Mouse (Mus musculus): ENCODE results near the gene Prm1.

Gene Prm1

GRCm38 (mm10) chr16:10782377-10783151 lies 23.1 kb downstream of the Prm1 start:
- no peak for DNase-seq (ENCODE audit: low spot score)

- DNase-seq (ENCODE audit: low spot score): no peak
These were observed 23.7 kb downstream of the Prm1 start for GRCm38 (mm10) chr16:10781862-10782371.

DNA sequence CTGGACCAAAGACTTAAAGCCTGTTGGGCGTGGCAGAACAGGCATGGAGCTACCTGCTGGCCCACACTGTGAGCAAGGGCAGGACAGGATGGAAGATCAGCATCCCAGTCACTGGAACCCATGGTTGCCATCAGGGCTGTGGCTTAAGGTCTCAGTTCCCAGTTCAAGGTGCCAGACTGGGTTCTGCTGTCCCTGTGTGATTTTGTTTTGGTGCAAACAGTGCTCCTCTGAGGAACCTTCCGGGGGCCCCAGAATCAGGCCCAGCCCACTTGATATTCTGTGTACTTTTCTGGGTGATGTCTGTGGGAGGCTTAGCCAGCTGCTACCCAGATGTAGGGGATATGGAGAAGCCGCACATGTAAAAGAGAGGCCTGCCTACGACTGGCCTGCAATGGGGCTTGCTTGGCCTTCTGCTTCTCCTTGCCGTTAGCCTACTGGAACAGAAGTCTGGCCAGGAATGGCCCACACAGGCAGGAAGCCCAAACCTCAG lies 25.0 kb downstream of the Prm1 start:
- DNase-seq (ENCODE audit: low spot score): no peak

GRCm38 (mm10) chr16:10777579-10778160 lies 28.0 kb downstream of the Prm1 start:
- DNase-seq (ENCODE audit: low spot score): no peak

DNA sequence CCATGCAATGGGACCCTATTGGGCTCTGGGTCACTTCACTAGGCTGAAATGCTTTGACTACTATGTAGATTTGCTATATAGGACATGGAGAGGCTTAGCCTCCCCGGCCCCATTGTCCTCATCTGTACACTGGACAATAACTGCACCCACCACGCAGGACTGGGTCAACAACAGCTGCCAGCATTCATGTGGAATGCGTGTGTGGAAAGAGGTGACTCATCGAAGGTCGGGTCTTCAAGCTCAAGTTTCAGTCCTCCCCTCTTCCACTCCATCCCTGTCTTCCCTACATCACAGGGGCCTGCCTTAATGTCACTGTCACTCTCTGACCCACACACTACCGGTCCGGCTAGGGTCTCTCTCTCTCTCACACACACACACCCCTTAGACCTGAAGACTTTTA lies 29.3 kb downstream of the Prm1 start:
- DNase-seq (ENCODE audit: low spot score): no peak

- no peak for DNase-seq (ENCODE audit: low spot score)
These were observed 30.9 kb downstream of the Prm1 start for GRCm38 (mm10) chr16:10774726-10775125.

DNA sequence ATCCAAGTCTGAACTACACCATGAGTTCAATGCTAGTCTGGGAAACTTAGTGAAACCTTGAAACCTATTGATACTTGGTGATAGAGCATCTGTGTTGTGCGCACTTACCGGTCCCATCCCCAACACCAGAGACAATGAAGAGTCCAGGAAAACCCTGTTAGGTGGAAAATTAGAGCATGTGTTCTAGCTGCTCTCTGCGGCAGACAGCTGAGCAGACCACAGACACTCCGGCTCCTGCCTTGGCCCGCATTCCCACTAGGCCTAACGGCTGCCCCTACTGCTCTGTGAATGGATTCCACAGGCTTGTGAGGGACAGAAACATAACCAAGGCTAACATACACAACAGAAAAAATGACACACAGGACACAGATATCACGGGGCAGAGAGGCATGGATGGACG lies 32.1 kb downstream of the Prm1 start:
- no peak for DNase-seq (ENCODE audit: low spot score)

DNA sequence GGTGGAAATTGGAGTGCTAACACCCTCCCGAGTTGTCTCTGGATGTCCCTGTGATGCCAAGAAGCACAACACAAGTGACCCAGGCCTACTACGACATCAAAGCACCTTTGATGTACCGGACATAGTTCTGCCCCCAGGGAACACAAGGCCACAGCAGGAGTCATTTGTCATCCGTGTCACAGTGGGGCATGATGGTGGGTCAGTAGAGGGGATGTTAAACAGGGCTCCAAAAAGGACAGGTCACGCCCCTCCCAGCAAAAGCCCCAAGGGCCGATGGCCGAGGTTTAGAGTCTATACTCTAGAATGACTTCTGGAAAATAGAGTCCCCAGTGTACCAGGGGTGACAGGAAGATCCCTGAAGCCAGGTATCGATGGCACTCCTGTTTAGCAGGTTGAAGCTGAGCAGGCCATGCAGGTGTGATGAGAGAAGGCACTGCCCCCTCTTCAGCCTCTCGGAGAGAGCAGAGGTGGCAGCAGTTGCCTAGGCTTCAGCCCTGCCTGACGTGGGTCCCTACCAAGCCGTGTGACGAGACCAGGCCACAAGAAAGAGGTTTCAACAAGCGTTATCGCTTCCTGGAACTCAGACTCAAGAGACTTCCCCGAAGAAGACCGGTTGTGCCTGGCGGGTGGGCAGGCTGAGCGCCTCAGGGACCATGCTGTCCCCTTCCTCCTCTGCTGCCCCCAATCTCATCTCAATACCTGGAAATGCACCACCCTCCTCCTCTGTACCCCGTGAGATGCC lies 33.7 kb downstream of the Prm1 start:
- peak; percentile 45 for DNase-seq (ENCODE audit: low spot score)

DNA sequence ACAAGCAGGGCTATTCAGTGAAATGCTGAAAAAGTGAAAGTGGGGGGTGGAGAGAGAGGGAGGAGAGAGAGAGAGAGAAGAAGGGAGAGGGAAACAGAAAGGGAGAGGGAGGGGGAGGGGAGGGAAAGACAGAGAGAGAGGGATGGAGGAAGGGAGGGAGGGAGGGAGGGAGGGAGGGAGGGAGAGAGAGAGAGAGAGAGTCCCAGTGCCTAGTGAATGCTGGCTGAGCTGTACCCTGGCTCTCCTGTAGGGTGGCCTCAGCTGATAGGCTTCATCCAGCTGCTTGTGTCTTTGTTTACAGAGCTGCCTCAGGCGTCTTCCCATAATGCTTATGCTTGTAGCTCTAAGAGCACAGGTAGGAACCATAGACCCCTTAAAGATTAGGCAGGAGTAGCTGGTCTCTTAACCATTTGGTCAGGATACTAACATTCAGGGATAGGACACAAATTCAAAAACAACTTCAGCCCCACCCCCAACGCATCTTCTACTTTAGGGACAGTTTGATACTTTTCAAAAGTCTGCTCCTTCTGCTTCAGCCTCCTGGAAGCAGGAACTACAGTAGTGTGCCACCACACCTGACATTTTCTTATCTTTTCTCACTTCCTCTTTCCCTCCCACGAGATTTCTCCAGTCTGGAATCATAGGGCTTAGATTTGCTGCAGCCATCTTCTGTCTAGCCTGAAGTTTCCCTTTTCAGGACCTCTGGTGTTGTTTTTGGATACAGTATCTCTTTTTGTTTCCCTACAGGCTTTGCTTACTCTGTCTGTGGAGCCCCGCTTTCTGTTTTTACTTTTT lies 34.9 kb downstream of the Prm1 start:
- no peak for DNase-seq (ENCODE audit: low spot score)

GRCm38 (mm10) chr16:10769661-10770060 lies 36.0 kb downstream of the Prm1 start:
- no peak for DNase-seq (ENCODE audit: low spot score)

DNA sequence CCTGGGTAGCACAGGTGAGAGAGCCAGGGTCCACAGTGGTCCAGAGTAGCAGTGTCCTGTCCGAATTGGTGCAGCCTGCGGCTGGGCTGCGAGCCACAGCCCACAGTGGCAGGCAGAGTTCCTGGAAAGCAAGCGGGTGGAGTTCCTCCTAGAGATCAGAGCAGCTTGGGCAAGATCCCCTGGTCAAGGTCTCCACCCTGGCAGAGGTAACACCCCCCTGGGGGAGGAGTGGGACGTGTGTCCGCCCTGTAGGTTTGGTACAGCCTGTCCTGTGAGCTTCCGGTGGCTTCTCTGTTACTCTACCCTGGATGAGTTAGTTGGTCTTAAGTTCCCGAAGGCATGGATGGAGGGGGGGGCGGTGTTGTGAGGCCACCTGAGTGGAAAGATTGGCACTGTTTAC lies 36.8 kb downstream of the Prm1 start:
- no peak for DNase-seq (ENCODE audit: low spot score)

DNA sequence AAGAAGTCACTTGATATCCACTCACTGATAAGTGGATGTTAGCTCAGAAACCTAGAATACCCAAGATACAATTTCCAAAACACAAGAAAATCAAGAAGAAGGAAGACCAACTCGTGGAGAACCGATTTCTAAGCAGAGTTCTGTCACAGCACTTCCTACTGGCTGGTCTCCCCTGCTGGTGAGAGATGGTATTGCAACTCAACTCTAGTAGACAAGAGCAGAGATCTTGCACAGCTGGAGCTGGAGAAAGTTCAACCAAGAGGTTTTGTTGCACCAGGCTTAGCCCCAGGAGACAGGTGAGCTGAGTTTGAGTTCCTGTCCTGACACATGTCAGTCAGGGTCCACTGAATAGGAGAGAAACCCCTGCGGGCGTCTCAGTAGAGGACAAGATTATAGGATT lies 38.5 kb downstream of the Prm1 start:
- peak; percentile 74 for DNase-seq (ENCODE audit: low spot score)

DNA sequence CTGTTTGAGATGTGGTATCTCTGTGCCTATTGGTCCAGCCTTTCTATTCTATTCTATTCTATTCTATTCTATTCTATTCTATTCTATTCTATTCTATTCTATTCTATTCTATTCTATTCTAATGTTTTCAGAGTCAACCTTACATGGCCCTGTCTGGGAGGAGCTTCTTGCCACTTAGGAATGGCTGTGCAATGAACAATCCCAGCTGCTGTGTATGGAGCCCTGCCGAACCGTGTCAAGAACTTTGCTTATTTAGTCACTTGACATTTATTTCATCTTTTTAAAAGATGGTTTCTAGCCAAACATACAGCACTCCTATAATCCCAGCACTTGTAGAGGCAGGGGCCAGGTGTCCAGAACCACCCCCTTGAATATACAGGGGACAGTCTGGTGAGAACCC lies 41.3 kb downstream of the Prm1 start:
- no peak for DNase-seq (ENCODE audit: low spot score)

- DNase-seq (ENCODE audit: low spot score): no peak
These were observed 41.9 kb downstream of the Prm1 start for GRCm38 (mm10) chr16:10763540-10764264.

DNA sequence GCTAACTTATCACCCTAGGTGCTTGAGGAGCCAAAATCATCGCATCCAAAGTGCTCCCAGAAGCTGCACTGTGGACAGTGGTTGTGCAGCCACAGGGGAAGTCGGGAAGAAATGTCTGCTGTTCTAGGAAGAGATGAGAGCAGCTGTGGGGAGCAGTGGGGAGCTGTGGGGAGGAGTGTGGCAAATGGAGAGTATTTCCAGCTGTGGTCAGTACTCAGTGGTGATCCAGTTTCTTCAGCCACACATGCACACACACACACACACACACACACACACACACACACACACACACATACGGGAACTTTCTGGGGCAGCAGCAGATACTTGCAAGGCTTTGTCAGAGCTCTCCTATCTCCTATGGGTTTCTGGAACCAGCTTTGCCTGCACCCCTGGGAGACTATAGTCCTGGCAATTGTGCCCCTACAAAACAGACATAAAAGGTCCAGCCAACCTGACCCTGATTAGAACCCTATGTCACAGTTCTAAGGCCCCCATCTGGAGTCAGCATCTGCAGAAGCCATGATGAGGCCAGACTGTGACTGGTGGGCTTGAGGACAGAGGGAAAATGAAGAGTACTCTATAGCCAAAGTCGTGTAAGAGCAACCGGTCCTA lies 43.0 kb downstream of the Prm1 start:
- DNase-seq (ENCODE audit: low spot score): no peak

GRCm38 (mm10) chr16:10761182-10761581 lies 44.5 kb downstream of the Prm1 start:
- no peak for DNase-seq (ENCODE audit: low spot score)

DNA sequence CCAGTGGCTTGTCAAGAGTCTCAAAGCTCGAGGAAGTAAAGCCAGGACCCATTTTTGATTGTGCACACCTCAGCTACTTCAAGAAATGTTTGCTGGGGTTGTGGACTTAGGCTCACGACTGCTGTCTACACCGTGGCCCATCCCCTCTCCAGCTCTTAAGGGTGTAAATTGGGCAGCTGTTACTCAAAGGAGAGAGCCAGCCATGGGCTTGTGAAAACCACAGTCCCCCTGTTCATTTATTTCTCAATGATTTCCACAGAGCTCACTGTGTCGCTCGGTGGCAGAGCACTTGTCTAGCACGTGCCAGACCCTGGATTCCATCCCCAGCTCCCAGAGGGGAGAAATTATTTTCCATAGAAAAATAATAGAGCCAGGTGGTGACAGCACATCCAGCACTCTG lies 49.5 kb downstream of the Prm1 start:
- no peak for DNase-seq (ENCODE audit: low spot score)

- DNase-seq (ENCODE audit: low spot score): no peak
These were observed 50.9 kb downstream of the Prm1 start for GRCm38 (mm10) chr16:10754521-10755296.

DNA sequence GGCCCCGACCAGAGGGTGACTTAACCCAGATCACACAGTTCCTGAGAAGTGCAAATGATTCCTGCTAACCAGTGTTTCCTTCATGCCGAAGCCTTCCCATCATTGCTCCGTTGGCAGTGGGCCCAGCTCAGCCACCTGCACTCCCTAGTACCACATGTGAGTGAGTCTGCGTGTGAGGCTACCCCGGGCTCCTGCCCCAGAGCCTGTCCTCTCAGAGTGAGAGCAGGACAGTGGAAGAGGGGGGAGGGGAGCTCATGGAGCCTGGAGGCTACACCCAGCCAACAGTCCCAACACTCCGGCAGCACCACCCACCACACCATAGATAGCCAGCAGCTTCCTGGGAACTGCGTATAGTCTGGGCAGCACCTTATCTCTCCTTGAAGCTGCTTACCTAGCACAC lies 55.8 kb downstream of the Prm1 start:
- DNase-seq (ENCODE audit: low spot score): no peak

DNA sequence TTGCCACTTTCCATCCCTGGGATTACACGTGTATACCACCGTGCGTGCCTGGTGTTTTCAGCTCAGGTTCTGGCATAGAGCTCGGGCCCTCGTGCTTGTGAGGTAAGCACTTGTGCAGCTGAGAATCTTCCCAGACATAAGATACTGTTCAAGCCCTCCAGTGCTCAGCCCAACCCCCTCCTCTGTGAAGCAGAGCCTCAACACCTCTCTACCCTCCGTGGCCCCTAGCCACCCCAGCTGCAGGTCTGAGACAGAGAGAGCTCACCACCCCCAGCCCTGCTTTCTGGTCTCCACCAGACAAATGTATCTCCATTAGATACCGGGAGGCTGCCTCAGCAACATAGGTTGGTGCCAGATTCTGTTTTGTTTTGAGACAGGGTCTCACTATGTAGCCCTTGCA lies 56.4 kb downstream of the Prm1 start:
- no peak for DNase-seq (ENCODE audit: low spot score)
